Mouse (Mus musculus): ENCODE measurements around the gene Apoe. TPM values are rescaled to one million over a fixed set of nuclear protein-coding genes. Genes with fewer than 3 reads are reported as not detected.

The Apoe gene
- total and polyA plus RNA-seq, 3 experiments = 6.2 to 16.7 (median 10.0) TPM

DNA sequence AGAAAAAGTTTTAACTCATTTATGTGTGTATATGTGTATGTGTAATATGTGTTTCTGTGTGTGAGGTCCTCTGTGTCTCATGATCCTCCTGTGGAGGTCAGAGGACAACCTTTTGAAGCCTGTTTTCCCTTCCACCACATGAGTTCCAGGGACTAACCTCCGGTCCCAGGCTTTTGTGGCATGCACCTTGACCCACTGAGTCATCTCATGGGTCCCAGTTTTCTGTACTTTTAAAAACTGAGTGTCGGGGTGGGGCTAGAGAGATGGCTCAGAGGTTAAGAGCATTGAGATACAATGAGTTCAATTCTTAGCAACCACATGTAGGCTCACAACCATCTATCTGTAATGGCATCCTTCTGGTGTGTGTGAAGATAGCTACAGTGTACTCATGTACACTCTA, 18.3 kb downstream of the Apoe start:
- H3K9me3 ChIP-seq (replicated peaks; ENCODE audit: low read length) = no peaks in the 10 kb centered on the region
- no peaks in the 10 kb centered on the region for H3K79me2 ChIP-seq (replicated peaks; ENCODE audit: control insufficient read depth, extremely low read depth, insufficient read depth, poor library complexity, severe bottlenecking)
- H3K27ac ChIP-seq (ENCODE audit: insufficient read depth, low read depth) = no peak overlapping the region
- no peak overlapping the region for H3K4me2 ChIP-seq (ENCODE audit: insufficient read depth, low read depth, poor library complexity, severe bottlenecking)
- peaks cover 2% of the 10 kb centered on the region for H3K27me3 ChIP-seq (replicated peaks)
- no peak overlapping the region for H3K4me3 ChIP-seq (replicated peaks in 1 of 3; ENCODE audit: low read depth in 2 of 3, low read length in 2 of 3, poor library complexity in 1 of 3)
- TF ChIP-seq GABPA (IDR thresholded peaks at IDR 0.05; ENCODE audit: insufficient replicate concordance, low read depth, low read length) = no peak
- no peak for TF ChIP-seq USF1 (IDR thresholded peaks at IDR 0.05; ENCODE audit: low read depth, low read length)
- no peak for TF ChIP-seq MAFK (IDR thresholded peaks at IDR 0.05; ENCODE audit: insufficient replicate concordance, low read length)
- TF ChIP-seq BHLHE40 (IDR thresholded peaks at IDR 0.05; ENCODE audit: low read depth, low read length) = no peak
- no peak for TF ChIP-seq POLR2A (IDR thresholded peaks at IDR 0.05; ENCODE audit: low read depth, low read length)
- TF ChIP-seq CHD1 (IDR thresholded peaks at IDR 0.05; ENCODE audit: low read depth, low read length) = no peak
- TF ChIP-seq ZNF384 (IDR thresholded peaks at IDR 0.05; ENCODE audit: low read depth, low read length) = no peak
- no peak for TF ChIP-seq ETS1 (conservative IDR thresholded peaks at IDR 0.05; ENCODE audit: low read depth, low read length)
- TF ChIP-seq RAD21 (IDR thresholded peaks at IDR 0.05; ENCODE audit: low read depth, low read length) = no peak
- no peak for TF ChIP-seq MEF2A (IDR thresholded peaks at IDR 0.05; ENCODE audit: borderline replicate concordance, low read depth, low read length)
- no peak for TF ChIP-seq TCF12 (IDR thresholded peaks at IDR 0.05; ENCODE audit: low read depth, low read length)
- no peak for TF ChIP-seq TBP (conservative IDR thresholded peaks at IDR 0.05; ENCODE audit: low read depth, low read length)
- dilution Hi-C loops (cut with MboI; ENCODE audit: extremely low pct_ligation_motif_present, extremely low pct_unique_long_range_greater_than_20kb, low sequenced_read_pairs) (no loop called here), in situ Hi-C loops (cut with MboI; ENCODE audit: low pct_ligation_motif_present, low pct_unique_long_range_greater_than_20kb, low sequenced_read_pairs) (no loop called here)
- peaks cover 2 to 10% of the 10 kb centered on the region in 2 experiments; a peak in 3 of 4 replicates for H3K4me1 ChIP-seq (ENCODE audit: control insufficient read depth in 1 of 2, insufficient read depth in 2 of 2)
- DNase-seq (ENCODE audit: extremely low read depth) = no peak
- no peak overlapping the region for H3K9ac ChIP-seq (ENCODE audit: insufficient read depth, low read depth)
- no peaks in the 10 kb centered on the region for H3K36me3 ChIP-seq (replicated peaks in 1 of 2; ENCODE audit: control insufficient read depth in 1 of 2, insufficient read depth in 1 of 2, low read length in 1 of 2)

DNA sequence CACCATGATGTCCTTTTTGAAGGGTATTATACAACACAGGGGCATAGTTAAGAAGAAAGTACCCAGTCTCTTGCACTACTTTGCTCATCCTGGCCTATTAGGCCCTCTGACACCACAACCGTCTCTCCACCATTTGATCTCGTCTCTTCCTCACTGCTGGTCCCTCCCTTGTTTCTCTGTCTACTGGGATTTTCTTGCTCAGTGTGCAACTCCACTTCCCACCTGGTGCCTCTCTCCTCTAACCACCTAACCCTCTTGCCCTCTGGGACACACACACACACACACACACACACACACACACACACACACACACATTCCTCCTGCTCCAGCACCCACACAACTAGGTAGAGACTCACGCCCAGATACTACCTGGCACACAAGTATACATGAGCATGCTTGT, 20.1 kb downstream of the Apoe start:
- DNase-seq (ENCODE audit: extremely low read depth) = no peak
- H3K9ac ChIP-seq (ENCODE audit: insufficient read depth, low read depth) = no peak overlapping the region
- no peak overlapping the region for H3K4me3 ChIP-seq (replicated peaks in 1 of 3; ENCODE audit: low read depth in 2 of 3, low read length in 2 of 3, poor library complexity in 1 of 3)
- H3K27me3 ChIP-seq (replicated peaks) = peaks cover 3% of the 10 kb centered on the region
- dilution Hi-C loops (cut with MboI; ENCODE audit: extremely low pct_ligation_motif_present, extremely low pct_unique_long_range_greater_than_20kb, low sequenced_read_pairs) (no loop called here), in situ Hi-C loops (cut with MboI; ENCODE audit: low pct_ligation_motif_present, low pct_unique_long_range_greater_than_20kb, low sequenced_read_pairs) (no loop called here)
- peaks cover 2 to 3% of the 10 kb centered on the region in 2 experiments; a peak in 3 of 4 replicates for H3K4me1 ChIP-seq (ENCODE audit: control insufficient read depth in 1 of 2, insufficient read depth in 2 of 2)
- no peaks in the 10 kb centered on the region for H3K79me2 ChIP-seq (replicated peaks; ENCODE audit: control insufficient read depth, extremely low read depth, insufficient read depth, poor library complexity, severe bottlenecking)
- H3K9me3 ChIP-seq (replicated peaks; ENCODE audit: low read length) = no peaks in the 10 kb centered on the region
- no peak overlapping the region for H3K27ac ChIP-seq (ENCODE audit: insufficient read depth, low read depth)
- H3K36me3 ChIP-seq (replicated peaks in 1 of 2; ENCODE audit: control insufficient read depth in 1 of 2, insufficient read depth in 1 of 2, low read length in 1 of 2) = no peaks in the 10 kb centered on the region
- no peak for TF ChIP-seq CTCF (conservative IDR thresholded peaks at IDR 0.05 in 1 of 2, IDR thresholded peaks at IDR 0.05 in 1 of 2; ENCODE audit: low read depth in 2 of 2, low read length in 2 of 2)
- TF ChIP-seq KAT2A (IDR thresholded peaks at IDR 0.05; ENCODE audit: insufficient replicate concordance, low read length) = no peak
- no peak for TF ChIP-seq MAZ (IDR thresholded peaks at IDR 0.05; ENCODE audit: low read depth, low read length)
- no peak for TF ChIP-seq CHD2 (IDR thresholded peaks at IDR 0.05; ENCODE audit: low read length)
- no peak for TF ChIP-seq HCFC1 (IDR thresholded peaks at IDR 0.05; ENCODE audit: low read depth, low read length)
- no peak for TF ChIP-seq MAFK (IDR thresholded peaks at IDR 0.05; ENCODE audit: insufficient replicate concordance, low read length)
- no peak for TF ChIP-seq SIN3A (IDR thresholded peaks at IDR 0.05; ENCODE audit: low read length)
- TF ChIP-seq TCF12 (IDR thresholded peaks at IDR 0.05; ENCODE audit: low read depth, low read length) = no peak
- no peak overlapping the region for H3K4me2 ChIP-seq (ENCODE audit: insufficient read depth, low read depth, poor library complexity, severe bottlenecking)
